Mouse (Mus musculus) heart, embryonic 12.5 days (tissue): ENCODE measurements around the gene S100a16. TPM values are rescaled to one million over a fixed set of nuclear protein-coding genes. Genes with fewer than 3 reads are reported as not detected.

Source experiments
- ATAC-seq: fragments of 200-750 bp; cut with Nextera tagmentation; 2 replicates; pipeline ENCODE4 v1.8.0; 2017; ENCODE audit warnings: moderate TSS enrichment, moderate library complexity; ENCODE audit not compliant: insufficient number of reproducible peaks, low FRiP score
- H3K27ac ChIP-seq: fragments of 300-500 bp; sonication (generic); 2 replicates; pipeline ENCODE4 v1.5.1; 2016; ENCODE audit warnings: mild to moderate bottlenecking, moderate library complexity; ENCODE audit not compliant: poor library complexity, severe bottlenecking
- H3K27me3 ChIP-seq: fragments of 300-500 bp; sonication (generic); replicated peaks from 2 replicates; pipeline ENCODE4 v1.6.1; 2016; ENCODE audit warnings: mild to moderate bottlenecking, moderate library complexity
- H3K36me3 ChIP-seq: fragments of 300-500 bp; sonication (generic); 2 replicates; pipeline ENCODE4 v1.6.1; 2016; ENCODE audit warnings: mild to moderate bottlenecking, moderate library complexity
- H3K4me1 ChIP-seq: fragments of 300-500 bp; sonication (generic); replicated peaks from 2 replicates; pipeline ENCODE4 v1.6.1; 2016; ENCODE audit warnings: mild to moderate bottlenecking
- H3K4me2 ChIP-seq: fragments of 300-500 bp; sonication (generic); 2 replicates; pipeline ENCODE4 v1.6.1; 2016; ENCODE audit warnings: mild to moderate bottlenecking, moderate library complexity
- H3K4me3 ChIP-seq: fragments of 300-500 bp; sonication (generic); 2 replicates; pipeline ENCODE4 v1.5.1; 2016; ENCODE audit warnings: mild to moderate bottlenecking
- H3K9ac ChIP-seq: fragments of 300-500 bp; sonication (generic); 2 replicates; pipeline ENCODE4 v1.6.1; 2016; ENCODE audit warnings: mild to moderate bottlenecking, moderate library complexity
- H3K9me3 ChIP-seq: fragments of 300-500 bp; sonication (generic); replicated peaks from 2 replicates; pipeline ENCODE4 v1.6.1; 2016; ENCODE audit warnings: mild to moderate bottlenecking, moderate library complexity
- WGBS: fragments of 180-500 bp; shearing (Covaris S2); methylation state at CpG from one replicate; pipeline ENCODE4 v1.1.7; 2016; 5-methylcytosine and 5-hydroxymethylcytosine counted together
- polyA plus RNA-seq: library from polyadenylated mRNA; unstranded; fragments of >200 nt; fragmentation: Nextera tagmentation; extraction: Ambion mirVana; gene quantifications from 2 replicates; pipeline ENCODE4 v1.2.1, GENCODE M21; 2016

The S100a16 gene
- polyA plus RNA-seq, 1 experiment from 2014 or later = 31.9 TPM

DNA sequence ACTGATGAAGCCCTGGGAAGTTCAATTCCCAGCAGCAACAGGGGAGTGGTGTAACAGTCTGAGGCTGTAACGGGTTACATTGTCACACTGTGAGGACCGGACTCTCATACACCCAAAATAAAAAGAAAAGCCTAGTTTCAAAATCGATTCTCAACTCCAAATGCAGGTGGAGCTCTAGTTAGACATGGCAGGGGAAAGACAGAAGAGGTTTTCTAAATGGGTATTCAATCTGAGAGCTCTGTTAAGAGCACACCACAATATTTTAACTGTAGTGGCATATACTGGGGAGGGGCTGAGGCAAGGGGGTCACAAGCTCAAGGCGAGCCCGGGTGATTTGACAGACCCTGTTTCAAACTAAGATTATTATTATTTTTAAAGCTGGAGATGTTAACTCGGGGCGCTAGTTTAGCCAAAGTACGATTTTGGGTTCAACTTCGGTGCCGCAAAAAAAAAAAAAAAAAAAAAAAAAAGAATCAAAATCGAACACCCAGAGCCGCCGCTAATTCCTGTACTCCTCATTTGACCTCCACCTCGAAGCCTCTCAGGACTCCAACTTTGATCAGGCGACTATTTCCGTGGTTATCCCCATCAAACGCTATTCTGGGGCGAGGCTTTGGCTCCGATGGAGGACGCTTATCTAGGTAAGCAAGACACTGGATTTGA, 28.6 kb upstream of the S100a16 start:
- WGBS = 3% methylated on average over 20 of the region's 20 CpGs
- Histone ChIP-seq H3K9me3 (no peaks in the 10 kb centered on the region), H3K4me1 (peaks cover 19% of the 10 kb centered on the region), H3K4me2 (peak overlapping the region; percentile 89), H3K27me3 (no peaks in the 10 kb centered on the region), H3K4me3 (peak overlapping the region; percentile 98), H3K36me3 (peaks cover 41% of the 10 kb centered on the region), H3K9ac (peak overlapping the region; percentile 99), H3K27ac (peak overlapping the region; percentile 96)
- ATAC-seq = no peak

- peak within 1 kb of the TSS; percentile 99 for H3K9ac ChIP-seq
- H3K4me3 ChIP-seq = peak within 1 kb of the TSS; percentile 98
- under 1% methylated on average over 66 of the region's 66 CpGs for WGBS
- H3K36me3 ChIP-seq = peaks cover 35% of the 10 kb centered on the region
- no peaks in the 10 kb centered on the region for H3K27me3 ChIP-seq
- ATAC-seq = peak; percentile 94
- H3K4me1 ChIP-seq = peaks cover 22% of the 10 kb centered on the region
- H3K4me2 ChIP-seq = peak within 1 kb of the TSS; percentile 89
- H3K9me3 ChIP-seq = no peaks in the 10 kb centered on the region
- H3K27ac ChIP-seq = peak within 1 kb of the TSS; percentile 96
Observed at GRCm38 (mm10) chr3:90508950-90509746, 27.9 kb upstream of the S100a16 start, which contains the start of gene Chtop. Gene Chtop (minus strand): TSS chr3:90509498.

DNA sequence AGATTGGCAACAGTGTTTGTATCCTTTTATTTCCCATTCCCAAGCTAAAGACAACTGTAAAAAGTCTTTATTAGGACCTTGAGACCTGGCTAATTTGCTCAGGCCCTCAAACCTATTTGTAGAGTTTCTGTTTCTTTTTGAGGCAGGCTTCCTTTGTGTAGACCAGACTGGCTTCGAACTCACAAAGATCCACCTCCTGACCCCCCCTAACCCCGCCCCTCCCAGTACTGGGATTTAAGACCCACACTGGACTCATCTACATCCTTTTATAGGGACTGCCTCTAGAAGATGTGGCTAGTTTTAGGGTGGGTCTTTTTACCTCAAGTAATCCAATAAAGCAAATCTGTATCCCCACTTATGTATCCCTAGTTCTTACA, 27.3 kb upstream of the S100a16 start:
- Histone ChIP-seq H3K27me3 (no peaks in the 10 kb centered on the region), H3K4me1 (peaks cover 22% of the 10 kb centered on the region), H3K9ac (no peak overlapping the region), H3K27ac (peak overlapping the region; percentile 79), H3K4me3 (peak overlapping the region; percentile 98), H3K9me3 (no peaks in the 10 kb centered on the region), H3K36me3 (peaks cover 32% of the 10 kb centered on the region), H3K4me2 (peak overlapping the region; percentile 89)
- ATAC-seq = no peak
- 27% methylated on average over 2 of the region's 2 CpGs for WGBS

GRCm38 (mm10) chr3:90512276-90512675, 24.8 kb upstream of the S100a16 start:
- Histone ChIP-seq H3K27ac (no peak overlapping the region), H3K27me3 (no peaks in the 10 kb centered on the region), H3K4me1 (peaks cover 28% of the 10 kb centered on the region), H3K4me2 (no peak overlapping the region), H3K9me3 (no peaks in the 10 kb centered on the region), H3K36me3 (peaks cover 14% of the 10 kb centered on the region), H3K4me3 (no peak overlapping the region), H3K9ac (no peak overlapping the region)
- 78% methylated on average over 5 of the region's 5 CpGs for WGBS
- no peak for ATAC-seq

- Histone ChIP-seq H3K27ac (no peak overlapping the region), H3K9ac (peak overlapping the region; percentile 80), H3K36me3 (peaks cover 9% of the 10 kb centered on the region), H3K27me3 (no peaks in the 10 kb centered on the region), H3K4me3 (peak overlapping the region; percentile 57), H3K4me1 (peaks cover 21% of the 10 kb centered on the region), H3K4me2 (peak overlapping the region; percentile 83), H3K9me3 (no peaks in the 10 kb centered on the region)
- WGBS = 64% methylated on average over 9 of the region's 9 CpGs
- no peak for ATAC-seq
Observed at GRCm38 (mm10) chr3:90512948-90513642, 24.0 kb upstream of the S100a16 start.

DNA sequence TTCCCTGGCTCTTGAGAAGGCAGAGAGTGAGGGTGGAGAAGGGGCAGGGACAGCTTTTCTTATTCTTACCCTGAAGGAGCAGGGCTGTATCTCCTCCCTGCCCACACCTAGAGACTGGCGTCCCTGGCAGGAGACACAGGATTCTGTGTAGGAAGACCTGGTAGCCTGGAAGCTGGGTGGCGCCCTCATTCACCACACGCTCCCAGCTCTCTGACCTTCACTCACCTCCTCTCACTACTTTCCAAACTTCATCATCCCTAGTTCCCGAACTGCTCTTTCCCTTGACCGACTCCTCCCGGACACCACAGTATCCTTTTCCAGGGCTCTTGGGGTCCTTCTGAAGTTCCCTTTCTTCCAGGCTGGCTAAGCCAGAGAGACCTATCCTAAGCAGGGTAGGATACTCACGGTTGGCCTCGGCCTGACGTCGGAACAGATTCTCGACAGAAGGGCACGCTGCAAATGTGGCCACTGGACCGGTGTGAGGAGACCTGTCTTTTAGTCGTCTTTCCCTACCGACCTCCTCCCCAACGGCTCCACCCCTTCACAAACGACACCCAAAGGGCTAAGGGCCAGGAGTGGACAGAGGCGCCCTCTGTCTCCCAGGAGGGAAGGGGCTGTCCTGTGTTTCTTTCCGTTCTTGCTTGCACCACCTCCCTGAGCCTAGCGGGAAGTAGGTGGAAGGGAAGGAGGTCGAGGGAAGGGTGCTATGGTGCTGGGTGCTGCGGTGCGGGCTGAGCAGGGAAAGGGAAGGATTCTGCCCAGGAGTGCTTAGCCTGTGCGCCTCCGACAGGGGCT, 23.1 kb upstream of the S100a16 start, which contains the start of the genes S100a1 and S100a13:
Gene S100a1, minus strand, starts transcription at position 597 of the 795 bp plus-strand sequence.
Gene S100a13, plus strand, starts transcription at position 640 of the 795 bp plus-strand sequence.
- WGBS = 2% methylated on average over 25 of the region's 25 CpGs

GRCm38 (mm10) chr3:90514691-90515090, 22.4 kb upstream of the S100a16 start:
- Histone ChIP-seq H3K4me2 (peak overlapping the region; percentile 83), H3K36me3 (peaks cover 9% of the 10 kb centered on the region), H3K9ac (peak overlapping the region; percentile 80), H3K27ac (peak overlapping the region; percentile 78), H3K9me3 (no peaks in the 10 kb centered on the region), H3K27me3 (no peaks in the 10 kb centered on the region), H3K4me1 (peaks cover 19% of the 10 kb centered on the region), H3K4me3 (peak overlapping the region; percentile 57)
- WGBS = 0% methylated on average over 10 of the region's 10 CpGs
- ATAC-seq = peak; percentile 88

More for the DNA sequence above, 23.1 kb upstream of the S100a16 start, which contains the start of the genes S100a1 and S100a13:
- Histone ChIP-seq H3K36me3 (peaks cover 9% of the 10 kb centered on the region), H3K4me2 (peak within 1 kb of the TSS; percentile 83), H3K4me1 (peaks cover 19% of the 10 kb centered on the region), H3K27ac (peak within 1 kb of the TSS; percentile 78), H3K27me3 (no peaks in the 10 kb centered on the region), H3K9ac (peak within 1 kb of the TSS; percentile 80), H3K9me3 (no peaks in the 10 kb centered on the region), H3K4me3 (peak within 1 kb of the TSS; percentile 57)
- ATAC-seq = peak; percentile 69

- peak overlapping the region; percentile 55; the same call in 1 of the 2 replicates for H3K27ac ChIP-seq
- ATAC-seq = peak; percentile 10; the same call in 1 of the 2 replicates
- H3K4me1 ChIP-seq = peaks cover 19% of the 10 kb centered on the region
- H3K9me3 ChIP-seq = no peaks in the 10 kb centered on the region
- H3K36me3 ChIP-seq = peaks cover 10% of the 10 kb centered on the region
- peak overlapping the region; percentile 83 for H3K4me2 ChIP-seq
- H3K4me3 ChIP-seq = peak overlapping the region; percentile 57
- peak overlapping the region; percentile 80 for H3K9ac ChIP-seq
- 35% methylated on average over 1 of the region's 1 CpGs for WGBS
- no peaks in the 10 kb centered on the region for H3K27me3 ChIP-seq
Observed at GRCm38 (mm10) chr3:90515242-90515641, 21.8 kb upstream of the S100a16 start.

DNA sequence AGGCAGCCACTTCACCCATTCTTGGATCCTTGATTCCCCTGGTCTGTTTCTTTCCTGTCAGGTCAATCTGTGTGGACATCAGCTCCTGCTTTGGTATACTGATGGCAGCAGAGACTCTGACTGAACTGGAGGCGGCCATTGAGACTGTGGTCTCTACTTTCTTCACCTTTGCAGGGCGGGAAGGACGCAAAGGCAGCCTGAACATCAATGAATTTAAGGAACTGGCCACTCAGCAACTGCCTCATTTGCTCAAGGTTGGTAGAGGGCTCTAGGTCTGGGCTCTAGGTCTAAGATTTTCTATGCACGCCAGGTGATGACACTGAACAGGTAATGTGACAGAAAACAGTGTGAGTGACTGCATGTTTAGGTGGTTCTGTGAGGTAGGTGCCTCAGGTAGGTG, 21.3 kb upstream of the S100a16 start:
- H3K27ac ChIP-seq = no peak overlapping the region
- H3K9me3 ChIP-seq = no peaks in the 10 kb centered on the region
- H3K27me3 ChIP-seq = no peaks in the 10 kb centered on the region
- H3K4me2 ChIP-seq = peak overlapping the region; percentile 83
- 88% methylated on average over 4 of the region's 4 CpGs for WGBS
- peaks cover 8% of the 10 kb centered on the region for H3K36me3 ChIP-seq
- no peak overlapping the region for H3K9ac ChIP-seq
- no peak for ATAC-seq
- 0 out of 2 replicates have a peak overlapping the region, but pooled peaks have one; percentile 57 for H3K4me3 ChIP-seq
- H3K4me1 ChIP-seq = peaks cover 19% of the 10 kb centered on the region

DNA sequence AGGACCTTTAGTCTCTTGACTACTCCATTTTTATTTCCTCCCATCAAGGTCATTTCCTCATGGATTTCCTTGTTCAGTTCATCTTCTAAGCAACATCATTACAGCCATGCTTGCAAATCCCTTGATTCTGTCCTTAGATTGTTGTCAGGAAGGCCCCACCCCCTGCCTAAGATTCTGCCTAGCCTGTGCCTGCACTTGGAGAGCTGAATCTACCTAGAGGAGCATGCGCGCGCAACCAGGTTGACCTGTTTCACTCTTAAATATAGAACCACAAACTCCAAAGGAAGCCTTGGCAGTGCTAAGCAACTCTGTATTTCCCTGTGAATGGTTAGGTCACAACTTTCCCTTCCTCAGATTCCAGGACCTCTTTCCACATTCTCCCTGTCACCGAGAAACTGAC, 19.3 kb upstream of the S100a16 start:
- H3K4me2 ChIP-seq = no peak overlapping the region
- H3K27ac ChIP-seq = no peak overlapping the region
- H3K4me1 ChIP-seq = peaks cover 19% of the 10 kb centered on the region
- no peaks in the 10 kb centered on the region for H3K27me3 ChIP-seq
- H3K4me3 ChIP-seq = no peak overlapping the region
- 69% methylated on average over 4 of the region's 4 CpGs for WGBS
- no peak overlapping the region for H3K9ac ChIP-seq
- no peak for ATAC-seq
- H3K36me3 ChIP-seq = 0 out of 2 replicates have a peak, but pooled peaks cover 3% of the 10 kb centered on the region
- H3K9me3 ChIP-seq = no peaks in the 10 kb centered on the region
